Mouse (Mus musculus) left cerebral cortex, adult 18-20 months (tissue): Measurements from ENCODE around the gene Sp6. TPM values are rescaled to one million over a fixed set of nuclear protein-coding genes. Genes with fewer than 3 reads are reported as not detected.

ENCODE experiments used
- DNase-seq, 2 experiments: peaks; one replicate each; pipeline ENCODE4 v3.0.0; 2021 to 2022; ENCODE audit warnings: low spot score in 2 of 2, mixed read lengths in 1 of 2
- total RNA-seq, 2 experiments: library from RNA; stranded (reverse); gene quantifications; 2 replicates each; pipeline ENCODE4 v1.2.3; 2021

The Sp6 gene
- total RNA-seq, 2 experiments from 2014 or later = 1.4 to 2.0 TPM

- DNase-seq = no peak
Observed at GRCm38 (mm10) chr11:96981461-96981860, 31.7 kb upstream of the Sp6 start.

- peak; percentile 83 for DNase-seq
Observed at GRCm38 (mm10) chr11:96982355-96982754, 30.8 kb upstream of the Sp6 start.

GRCm38 (mm10) chr11:96982859-96983258 is 30.3 kb upstream of the Sp6 start, which contains the start of gene Sp2:
Gene Sp2, minus strand, starts transcription at chr11:96982959.
- no peak for DNase-seq

- DNase-seq = no peak
Observed at GRCm38 (mm10) chr11:96984903-96985302, 28.3 kb upstream of the Sp6 start.

GRCm38 (mm10) chr11:96986463-96986862 is 26.7 kb upstream of the Sp6 start:
- no peak for DNase-seq

- peak in 1 of 2 experiments; percentile 26 for DNase-seq
Observed at GRCm38 (mm10) chr11:96987873-96988655, 25.1 kb upstream of the Sp6 start.

GRCm38 (mm10) chr11:96991501-96991900 is 21.7 kb upstream of the Sp6 start:
- DNase-seq = no peak

- no peak for DNase-seq
Observed at GRCm38 (mm10) chr11:96992722-96993311, 20.4 kb upstream of the Sp6 start.

- no peak for DNase-seq
Observed at GRCm38 (mm10) chr11:96995031-96995430, 18.2 kb upstream of the Sp6 start.

GRCm38 (mm10) chr11:96995836-96996772 is 17.1 kb upstream of the Sp6 start:
- no peak for DNase-seq

GRCm38 (mm10) chr11:96996773-96997379 is 16.3 kb upstream of the Sp6 start:
- DNase-seq = no peak

GRCm38 (mm10) chr11:96997380-96997956 is 15.7 kb upstream of the Sp6 start:
- peak; percentile 20 to 33 for DNase-seq

GRCm38 (mm10) chr11:97003170-97003569 is 10.0 kb upstream of the Sp6 start:
- no peak for DNase-seq

- no peak for DNase-seq
Observed at GRCm38 (mm10) chr11:97007093-97007794, 6.0 kb upstream of the Sp6 start.

- DNase-seq = no peak
Observed at GRCm38 (mm10) chr11:97009198-97009790, 3.9 kb upstream of the Sp6 start.

GRCm38 (mm10) chr11:97017696-97018582 is 4.7 kb downstream of the Sp6 start:
- no peak for DNase-seq

GRCm38 (mm10) chr11:97018583-97019344 is 5.6 kb downstream of the Sp6 start:
- no peak for DNase-seq

- DNase-seq = no peak
Observed at GRCm38 (mm10) chr11:97019345-97019708, 6.1 kb downstream of the Sp6 start.
